Mouse (Mus musculus) lung, postnatal 0 days (tissue): ENCODE data around the gene Sun2.

Experiments used
- CTCF ChIP-seq: IDR thresholded peaks from 2 replicates; pipeline ENCODE4 v1.5.1; 2016; ENCODE audit warnings: antibody characterized with exemption, mild to moderate bottlenecking
- EP300 ChIP-seq: IDR thresholded peaks from 2 replicates; pipeline ENCODE4 v1.6.1; 2016; ENCODE audit warnings: antibody characterized with exemption, mild to moderate bottlenecking, control low read depth

- TF ChIP-seq CTCF (no peak), EP300 (no peak)
Observed at GRCm38 (mm10) chr15:79764539-79765267, 22.4 kb upstream of the Sun2 start.
